Mouse (Mus musculus) kidney, postnatal 25 days (tissue): ENCODE measurements at regions not wholly inside any gene's neighbourhood (a gene's known extent, or its start where the extent isn't known, plus 50 kb on each side); places are given as distances from the start of the nearest gene placed in this dataset.
A peak's percentile ranks its signal among the peaks of the same experiment; 100 is the strongest.

ENCODE experiments used
- DNase-seq, 2 experiments: peaks; one replicate each; pipeline ENCODE4 v3.0.0; 2021; ENCODE audit warnings: mixed read lengths in 2 of 2

- DNase-seq, result no peak
Measured at GRCm38 (mm10) chr5:81878563-81878962, 858.6 kb downstream of the Adgrl3 start.

GRCm38 (mm10) chr5:81893358-81893757, 873.4 kb downstream of the Adgrl3 start:
- no peak for DNase-seq

- no peak for DNase-seq
Measured at GRCm38 (mm10) chr5:81909368-81909767, 889.4 kb downstream of the Adgrl3 start.

- no peak for DNase-seq
Measured at GRCm38 (mm10) chr5:81909964-81910363, 890.0 kb downstream of the Adgrl3 start.

GRCm38 (mm10) chr5:81916667-81917066, 896.7 kb downstream of the Adgrl3 start:
- DNase-seq, result no peak

- no peak for DNase-seq
Measured at GRCm38 (mm10) chr5:81940798-81941197, 920.9 kb downstream of the Adgrl3 start.

- no peak for DNase-seq
Measured at GRCm38 (mm10) chr5:81969685-81970524, 950.0 kb downstream of the Adgrl3 start.

- DNase-seq, result no peak
Measured at GRCm38 (mm10) chr5:81970525-81971011, 950.6 kb downstream of the Adgrl3 start.

GRCm38 (mm10) chr5:81976515-81976914, 956.6 kb downstream of the Adgrl3 start:
- DNase-seq, result no peak

- no peak for DNase-seq
Measured at GRCm38 (mm10) chr5:81983351-81983750, 963.4 kb downstream of the Adgrl3 start.

GRCm38 (mm10) chr5:81988069-81988468, 968.1 kb downstream of the Adgrl3 start:
- DNase-seq, result no peak

- no peak for DNase-seq
Measured at GRCm38 (mm10) chr5:82007955-82008354, 988.0 kb downstream of the Adgrl3 start.

GRCm38 (mm10) chr5:82024126-82024525, 1004.2 kb downstream of the Adgrl3 start:
- DNase-seq, result no peak

- DNase-seq, result no peak
Measured at GRCm38 (mm10) chr5:82034776-82035175, 1014.8 kb downstream of the Adgrl3 start.

GRCm38 (mm10) chr5:82046106-82046505, 1026.2 kb downstream of the Adgrl3 start:
- no peak for DNase-seq

- no peak for DNase-seq
Measured at GRCm38 (mm10) chr5:82059108-82059838, 1039.3 kb downstream of the Adgrl3 start.

- peak in 1 of 2 experiments; percentile 23 for DNase-seq
Measured at GRCm38 (mm10) chr5:82060679-82061078, 1040.7 kb downstream of the Adgrl3 start.

GRCm38 (mm10) chr5:82069221-82069620, 1049.3 kb downstream of the Adgrl3 start:
- peak in 1 of 2 experiments; percentile 27 for DNase-seq

- no peak for DNase-seq
Measured at GRCm38 (mm10) chr5:82089401-82089800, 1069.5 kb downstream of the Adgrl3 start.

- no peak for DNase-seq
Measured at GRCm38 (mm10) chr5:82103056-82103807, 1083.3 kb downstream of the Adgrl3 start.

- DNase-seq, result no peak
Measured at GRCm38 (mm10) chr5:82103857-82104256, 1083.9 kb downstream of the Adgrl3 start.

GRCm38 (mm10) chr5:82125921-82126459, 1106.1 kb downstream of the Adgrl3 start:
- no peak for DNase-seq

- DNase-seq, result no peak
Measured at GRCm38 (mm10) chr5:82142063-82142462, 1122.1 kb downstream of the Adgrl3 start.
